Comparison of ENCODE assay signal across 23 mouse cellular contexts in genomic region chr19:56892586-56892985, GRCm38 (mm10). TPM values are rescaled to one million over a fixed set of nuclear protein-coding genes. Genes with fewer than 3 reads are reported as not detected.
DNase-seq lines count a peak whose midpoint lies in the region; ATAC-seq and TF ChIP-seq lines count a peak whose summit lies in the region.
"Had no signal": no experiment of that assay in that cellular context is flagged by ENCODE, and none has a peak within 500 bp of the region (broad histone marks: within the 10 kb centered on the region; RNA-seq: fewer than 3 reads in every experiment).

No protein-coding gene starts in this region.

- no peak for TF ChIP-seq CTCF in cerebellum, adult 2 months (IDR thresholded peaks at IDR 0.05; ENCODE audit: borderline replicate concordance, insufficient read depth, low read depth, low read length)
- no peak for TF ChIP-seq CTCF in midbrain, postnatal 0 days (IDR thresholded peaks at IDR 0.05)

- TF ChIP-seq POLR2A in cerebellum, adult 2 months (IDR thresholded peaks at IDR 0.05; ENCODE audit: borderline replicate concordance, insufficient read depth, low read length), result no peak

- peaks cover 3% of the 10 kb centered on the region; the same call in 1 of the 2 replicates for H3K4me1 ChIP-seq in cerebellum, adult 2 months (ENCODE audit: control insufficient read depth, insufficient read depth, low read length)
- H3K4me1 ChIP-seq in midbrain, postnatal 0 days (ENCODE audit: insufficient read depth, low read length), result no peaks in the 10 kb centered on the region
- H3K4me1 ChIP-seq in midbrain, embryonic 14.5 days (ENCODE audit: control insufficient read depth, insufficient read depth, low read length), result peaks cover 4% of the 10 kb centered on the region
- H3K4me1 ChIP-seq: hindbrain, embryonic 15.5 days had no signal

- H3K9ac ChIP-seq in midbrain, postnatal 0 days (replicated peaks; ENCODE audit: low read length, poor library complexity, severe bottlenecking), result no peak overlapping the region
- H3K9ac ChIP-seq in midbrain, embryonic 14.5 days (replicated peaks; ENCODE audit: low read length), result no peak overlapping the region
- H3K9ac ChIP-seq: embryonic facial prominence, embryonic 13.5 days; forebrain, embryonic 12.5 days; hindbrain, embryonic 15.5 days had no signal

- no peak overlapping the region for H3K4me2 ChIP-seq in midbrain, postnatal 0 days (ENCODE audit: low read depth, low read length, poor library complexity, severe bottlenecking)
- no peak overlapping the region for H3K4me2 ChIP-seq in midbrain, embryonic 14.5 days (ENCODE audit: low read length)
- H3K4me2 ChIP-seq: embryonic facial prominence, embryonic 13.5 days; forebrain, embryonic 12.5 days; heart, embryonic 11.5 days; hindbrain, embryonic 15.5 days had no signal

- no peak overlapping the region for H3K4me3 ChIP-seq in cerebellum, adult 2 months (replicated peaks; ENCODE audit: insufficient read depth, low read depth, low read length)
- H3K4me3 ChIP-seq in midbrain, postnatal 0 days (ENCODE audit: low read depth, low read length), result no peak overlapping the region
- H3K4me3 ChIP-seq in midbrain, embryonic 14.5 days (replicated peaks; ENCODE audit: low read depth, low read length), result no peak overlapping the region
- H3K4me3 ChIP-seq: embryonic facial prominence, embryonic 13.5 days; forebrain, embryonic 12.5 days; heart, adult 2 months; hindbrain, embryonic 15.5 days had no signal

- ATAC-seq in midbrain, postnatal 0 days (ENCODE audit: low FRiP score), result no peak
- no peak for ATAC-seq in midbrain, embryonic 14.5 days (ENCODE audit: low FRiP score, low TSS enrichment)
- ATAC-seq: activated CD4-positive, CD25-positive, alpha-beta regulatory T cell, adult 4 months; forebrain, embryonic 16.5 days; inflammation-experienced regulatory T-cells, adult 6 months; intestine, postnatal 0 days; Patski had no signal

- WGBS in cerebellum, adult 2 months, result 35% methylated on average over 5 of the region's 5 CpGs
- WGBS in midbrain, postnatal 0 days, result 81% methylated on average over 5 of the region's 5 CpGs
- 72% methylated on average over 5 of the region's 5 CpGs for WGBS in midbrain, embryonic 14.5 days

- DNase-seq in cerebellum, adult 2 months, result peak; percentile 44 to 50
- DNase-seq in cerebellum, adult 11 months, result no peak
- DNase-seq in midbrain, postnatal 0 days (ENCODE audit: low spot score), result peak; percentile 47
- DNase-seq in midbrain, embryonic 14.5 days, result no peak
- DNase-seq in retina, embryonic 14.5 days (ENCODE audit: low spot score), result peak; percentile 51
- no peak for DNase-seq in frontal cortex, postnatal 10 days (ENCODE audit: low spot score in 2 of 2)
- DNase-seq: adrenal gland, postnatal 14 days; gastrocnemius, postnatal 14 days; heart, adult 2 months had no signal

- H3K36me3 ChIP-seq in midbrain, postnatal 0 days (ENCODE audit: insufficient read depth, low read length), result no peaks in the 10 kb centered on the region
- H3K36me3 ChIP-seq in midbrain, embryonic 14.5 days (ENCODE audit: control insufficient read depth, insufficient read depth, low read length), result no peaks in the 10 kb centered on the region
- H3K36me3 ChIP-seq: embryonic facial prominence, embryonic 13.5 days; forebrain, embryonic 12.5 days; hindbrain, embryonic 15.5 days had no signal

- no peaks in the 10 kb centered on the region for H3K9me3 ChIP-seq in midbrain, postnatal 0 days (ENCODE audit: low read length)
- no peaks in the 10 kb centered on the region for H3K9me3 ChIP-seq in midbrain, embryonic 14.5 days (ENCODE audit: control insufficient read depth, low read length)
- H3K9me3 ChIP-seq: embryonic facial prominence, embryonic 13.5 days; forebrain, embryonic 12.5 days; hindbrain, embryonic 15.5 days had no signal

- H3K27me3 ChIP-seq in cerebellum, adult 2 months (ENCODE audit: control insufficient read depth, insufficient read depth, low read length), result no peaks in the 10 kb centered on the region
- no peaks in the 10 kb centered on the region for H3K27me3 ChIP-seq in midbrain, postnatal 0 days (ENCODE audit: insufficient read depth, low read length)
- H3K27me3 ChIP-seq in midbrain, embryonic 14.5 days (ENCODE audit: control insufficient read depth, insufficient read depth, low read length), result no peaks in the 10 kb centered on the region
- H3K27me3 ChIP-seq: CH12.LX; embryonic facial prominence, embryonic 13.5 days; forebrain, embryonic 12.5 days; hindbrain, embryonic 15.5 days; Patski had no signal

- no peak overlapping the region for H3K27ac ChIP-seq in cerebellum, adult 2 months (ENCODE audit: insufficient read depth, low read length)
- no peak overlapping the region for H3K27ac ChIP-seq in midbrain, postnatal 0 days (ENCODE audit: low read depth, low read length)
- H3K27ac ChIP-seq in midbrain, embryonic 14.5 days (replicated peaks; ENCODE audit: low read depth, low read length), result no peak overlapping the region
- H3K27ac ChIP-seq: embryonic facial prominence, embryonic 13.5 days; forebrain, embryonic 12.5 days; heart, adult 2 months; hindbrain, embryonic 15.5 days had no signal

RNA-seq across cellular contexts. Expression of gene Vwa2, which starts 18.5 kb away (rescaled TPM):
- 0.05 TPM in 1 of 2 replicates, not detected in the other for polyA plus RNA-seq in cerebellum, adult 2 months (2012; rRNA removed)
- 0.77 and 1.4 TPM in 2 replicates for total RNA-seq in midbrain, postnatal 0 days (2014; rRNA removed)
- 0.37 and 0.68 TPM in 2 replicates for polyA plus RNA-seq in midbrain, postnatal 0 days (2015; fragmentation: Nextera tagmentation; extraction: Ambion mirVana)
- 0.28 and 0.66 TPM in 2 replicates for polyA plus RNA-seq in midbrain, embryonic 14.5 days (2014; fragmentation: Nextera tagmentation; extraction: Ambion mirVana)
- total RNA-seq: adrenal gland, adult 18-20 months; adrenal gland, postnatal 14 days; CH12.LX; gastrocnemius, adult 18-20 months; gastrocnemius, postnatal 14 days; heart, adult 2 months; heart, postnatal 25 days had no signal
- polyA plus RNA-seq: activated CD4-positive, CD25-positive, alpha-beta regulatory T cell, adult 4 months; cortical plate, adult 2 months; heart, adult 2 months; inflammation-experienced regulatory T-cells, adult 6 months had no signal

Comparison
In these comparisons a context has a peak if more than half of its experiments do, and no peak if none do; other contexts are left out.
1. DNase-seq: peak in cerebellum, adult 2 months (2 of 2), midbrain, postnatal 0 days (single experiment) and retina, embryonic 14.5 days (single experiment); none in cerebellum, adult 11 months (single experiment), midbrain, embryonic 14.5 days (single experiment) and frontal cortex, postnatal 10 days (0 of 2).